Comparison of ENCODE assay signal across 8 mouse cellular contexts in the genomic region with DNA sequence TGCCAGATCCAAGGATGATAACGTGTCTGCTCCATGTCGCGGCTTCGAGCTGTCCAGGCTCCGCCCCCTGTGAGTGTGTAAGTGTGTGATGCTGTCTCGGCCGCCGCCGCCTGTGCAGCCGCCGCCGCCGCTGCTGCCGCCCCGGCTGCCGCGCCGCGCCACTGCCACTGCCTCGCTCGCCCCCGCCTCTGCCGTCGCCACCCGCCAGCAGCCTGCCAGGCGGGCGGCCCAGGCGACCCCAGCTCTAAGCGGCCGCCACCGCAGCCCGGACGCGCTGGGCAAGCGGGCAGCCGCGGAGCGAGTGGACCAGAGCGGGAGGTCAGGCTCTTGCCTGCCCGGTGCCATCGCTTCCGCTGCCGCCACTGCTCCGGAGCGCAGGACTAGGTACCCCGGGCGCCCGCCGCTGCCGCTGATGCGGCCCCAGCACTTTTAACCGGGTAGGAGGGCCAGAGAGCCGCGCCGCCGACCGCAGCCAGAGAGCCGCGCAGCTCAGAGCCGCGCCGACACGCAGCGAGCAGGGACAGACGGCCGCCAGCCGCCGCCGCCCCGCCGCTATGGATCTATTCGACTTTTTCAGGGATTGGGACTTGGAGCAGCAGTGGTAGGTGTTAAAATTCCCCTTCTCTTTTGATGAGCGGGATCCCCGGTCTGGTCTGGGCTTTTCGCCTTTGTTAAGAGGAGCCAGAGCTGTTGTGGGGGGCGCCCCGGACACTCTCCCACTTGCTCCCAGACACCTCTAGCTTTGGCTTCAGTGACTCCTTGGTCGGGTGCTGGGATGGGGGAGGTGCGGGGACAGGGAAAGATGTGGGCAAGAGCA. TPM values are rescaled to one million over a fixed set of nuclear protein-coding genes. Genes with fewer than 3 reads are reported as not detected.
DNase-seq lines count a peak whose midpoint lies in the region; ATAC-seq and TF ChIP-seq lines count a peak whose summit lies in the region.

TSS of gene Aff2 (plus strand) at position 57 of the 817 bp plus-strand sequence.

- no peak for TF ChIP-seq CTCF in Patski (IDR thresholded peaks at IDR 0.05)
- TF ChIP-seq CTCF in forebrain, postnatal 0 days (IDR thresholded peaks at IDR 0.05; ENCODE audit: low read depth) = no peak

- CTCF ChIA-PET in Patski (lab: Charles Lee) = no interaction called here

- H3K4me2 ChIP-seq in forebrain, postnatal 0 days (ENCODE audit: low read depth) = peak within 1 kb of the TSS; percentile 52
- peak within 1 kb of the TSS; percentile 64 for H3K4me2 ChIP-seq in hindbrain, embryonic 13.5 days

- in situ Hi-C loops in Patski (cut with MboI; ENCODE audit: low pct_unique_long_range_greater_than_20kb) = no loop called here

- peak; percentile 65 for ATAC-seq in Patski
- peak; percentile 94 for ATAC-seq in forebrain, postnatal 0 days
- peak; percentile 97 for ATAC-seq in hindbrain, embryonic 13.5 days (ENCODE audit: low FRiP score)
- peak; percentile 58 for ATAC-seq in megakaryocyte, adult 5-6 weeks (ENCODE audit: poor library complexity, severe bottlenecking)

- peak within 1 kb of the TSS; percentile 58 for H3K9ac ChIP-seq in forebrain, postnatal 0 days
- H3K9ac ChIP-seq in hindbrain, embryonic 13.5 days = peak within 1 kb of the TSS; percentile 82

- no peaks in the 10 kb centered on the region for H3K4me1 ChIP-seq in forebrain, postnatal 0 days (ENCODE audit: insufficient read depth)
- peaks cover 4% of the 10 kb centered on the region; the same call in 1 of the 2 replicates for H3K4me1 ChIP-seq in hindbrain, embryonic 13.5 days (replicated peaks)

- 18% methylated on average over 75 of the region's 79 CpGs for WGBS in forebrain, postnatal 0 days
- 12% methylated on average over 58 of the region's 79 CpGs for WGBS in hindbrain, embryonic 13.5 days

- peaks cover 49% of the 10 kb centered on the region for H3K27me3 ChIP-seq in Patski
- H3K27me3 ChIP-seq in forebrain, postnatal 0 days (ENCODE audit: insufficient read depth, low read length) = no peaks in the 10 kb centered on the region
- H3K27me3 ChIP-seq in hindbrain, embryonic 13.5 days = no peaks in the 10 kb centered on the region

- H3K36me3 ChIP-seq in forebrain, postnatal 0 days (ENCODE audit: insufficient read depth) = no peaks in the 10 kb centered on the region
- no peaks in the 10 kb centered on the region for H3K36me3 ChIP-seq in hindbrain, embryonic 13.5 days

- POLR2A ChIA-PET in Patski (lab: Charles Lee) = no interaction called here

- H3K27ac ChIP-seq in forebrain, postnatal 0 days (ENCODE audit: low read depth, low read length) = peak within 1 kb of the TSS; percentile 66
- peak within 1 kb of the TSS; percentile 88 for H3K27ac ChIP-seq in hindbrain, embryonic 13.5 days

- DNase-seq in Patski (ENCODE audit: low read depth, low spot score) = no peak
- peak; percentile 54 for DNase-seq in cerebellum, adult 11-12 months
- peak; percentile 62 for DNase-seq in forebrain, postnatal 0 days
- peak; percentile 42 to 62 for DNase-seq in left cerebral cortex, adult 18-20 months (ENCODE audit: low spot score in 2 of 2)
- DNase-seq in right cerebral cortex, postnatal 4 days = peak; percentile 53
- DNase-seq in T-cell, adult 2 months (ENCODE audit: low spot score) = no peak

- peak within 1 kb of the TSS; percentile 55 for H3K4me3 ChIP-seq in forebrain, postnatal 0 days (ENCODE audit: low read depth, low read length)
- peak within 1 kb of the TSS; percentile 62 for H3K4me3 ChIP-seq in hindbrain, embryonic 13.5 days

- no peaks in the 10 kb centered on the region for H3K9me3 ChIP-seq in forebrain, postnatal 0 days (ENCODE audit: low read length)
- no peaks in the 10 kb centered on the region for H3K9me3 ChIP-seq in hindbrain, embryonic 13.5 days

RNA-seq across cellular contexts. Expression of gene Aff2, which starts in this region (rescaled TPM):
- polyA plus RNA-seq in Patski (2021) = 0.76 TPM
- 18.1 and 18.4 TPM in 2 replicates for total RNA-seq in forebrain, postnatal 0 days (2014; rRNA removed)
- polyA plus RNA-seq in forebrain, postnatal 0 days (2015; fragmentation: Nextera tagmentation; extraction: Ambion mirVana) = 8.2 and 11.4 TPM in 2 replicates
- polyA plus RNA-seq in hindbrain, embryonic 13.5 days (2015; fragmentation: Nextera tagmentation; extraction: Ambion mirVana) = 15.2 and 17.8 TPM in 2 replicates
- total RNA-seq in left cerebral cortex, adult 18-20 months (2021) = 10 to 100 TPM; 21.6 to 21.7 TPM
- 2.6 and 5.3 TPM in 2 replicates for total RNA-seq in megakaryocyte, adult 5-6 weeks (2015)
- 1.5 and 2.5 TPM in 2 replicates for total RNA-seq in megakaryocyte, adult 5-6 weeks (2017)

Comparison
In these comparisons a context has a peak if more than half of its experiments do, and no peak if none do; other contexts are left out.
1. Peak in ATAC-seq in Patski; RNA of the gene not detected or under 1 TPM.
2. DNase-seq: peak in cerebellum, adult 11-12 months (single experiment), forebrain, postnatal 0 days (single experiment), left cerebral cortex, adult 18-20 months (2 of 2) and right cerebral cortex, postnatal 4 days (single experiment); none in Patski (single experiment) and T-cell, adult 2 months (single experiment).
3. Peak in every context shown above with its lines, with median percentiles within 50 percentile points of each other: ATAC-seq.